Mouse (Mus musculus) ovary, postnatal 14 days (tissue): ENCODE data around the gene Zeb2.

ENCODE experiments used
- DNase-seq: peaks from one replicate; pipeline ENCODE4 v3.0.0; 2022; ENCODE audit warnings: low spot score

Gene Zeb2

GRCm38 (mm10) chr2:45096638-45097247, 20.5 kb downstream of the Zeb2 start:
- DNase-seq = no peak

GRCm38 (mm10) chr2:45095825-45096224, 21.4 kb downstream of the Zeb2 start:
- DNase-seq = no peak

GRCm38 (mm10) chr2:45094371-45094967, 22.7 kb downstream of the Zeb2 start:
- no peak for DNase-seq

- no peak for DNase-seq
These were observed 23.7 kb downstream of the Zeb2 start for GRCm38 (mm10) chr2:45093479-45093878.

- no peak for DNase-seq
These were observed 24.5 kb downstream of the Zeb2 start for GRCm38 (mm10) chr2:45092654-45093053.

GRCm38 (mm10) chr2:45090529-45091297, 26.5 kb downstream of the Zeb2 start:
- DNase-seq = no peak

- DNase-seq = no peak
These were observed 28.0 kb downstream of the Zeb2 start for GRCm38 (mm10) chr2:45089251-45089530.

- DNase-seq = no peak
These were observed 28.6 kb downstream of the Zeb2 start for GRCm38 (mm10) chr2:45088435-45089250.

- DNase-seq = no peak
These were observed 30.0 kb downstream of the Zeb2 start for GRCm38 (mm10) chr2:45087208-45087607.

- DNase-seq = no peak
These were observed 31.5 kb downstream of the Zeb2 start for GRCm38 (mm10) chr2:45085653-45086052.

- DNase-seq = no peak
These were observed 34.2 kb downstream of the Zeb2 start for GRCm38 (mm10) chr2:45083042-45083441.

- no peak for DNase-seq
These were observed 35.6 kb downstream of the Zeb2 start for GRCm38 (mm10) chr2:45081559-45081958.

- DNase-seq = no peak
These were observed 39.2 kb downstream of the Zeb2 start for GRCm38 (mm10) chr2:45077938-45078487.

- DNase-seq = no peak
These were observed 39.8 kb downstream of the Zeb2 start for GRCm38 (mm10) chr2:45077383-45077782.

GRCm38 (mm10) chr2:45073025-45073424, 44.2 kb downstream of the Zeb2 start:
- DNase-seq = no peak

- DNase-seq = no peak
These were observed 45.9 kb downstream of the Zeb2 start for GRCm38 (mm10) chr2:45071296-45071695.

- DNase-seq = no peak
These were observed 46.5 kb downstream of the Zeb2 start for GRCm38 (mm10) chr2:45070612-45071276.

- no peak for DNase-seq
These were observed 48.2 kb downstream of the Zeb2 start for GRCm38 (mm10) chr2:45068792-45069550.

GRCm38 (mm10) chr2:45067116-45067515, 50.1 kb downstream of the Zeb2 start:
- DNase-seq = no peak

GRCm38 (mm10) chr2:45063300-45063890, 53.8 kb downstream of the Zeb2 start:
- DNase-seq = no peak

GRCm38 (mm10) chr2:45062136-45062535, 55.1 kb downstream of the Zeb2 start:
- no peak for DNase-seq
